ENCODE assay signal across 7 mouse cellular contexts in genomic region chr19:27429745-27430251, GRCm38 (mm10). TPM values are rescaled to one million over a fixed set of nuclear protein-coding genes. Genes with fewer than 3 reads are reported as not detected.
DNase-seq lines count a peak whose midpoint lies in the region; ATAC-seq and TF ChIP-seq lines count a peak whose summit lies in the region.

Pum3 (minus strand) TSS chr19:27429825.

- peak within 1 kb of the TSS; percentile 82 for H3K9ac ChIP-seq in intestine, postnatal 0 days (ENCODE audit: low read depth, low read length)
- H3K9ac ChIP-seq in midbrain, embryonic 12.5 days (replicated peaks): peak within 1 kb of the TSS; percentile 71

- TF ChIP-seq POLR2A in small intestine, adult 2 months (IDR thresholded peaks at IDR 0.05; ENCODE audit: low read depth, low read length): peak; percentile 73

- peak within 1 kb of the TSS; percentile 89 for H3K27ac ChIP-seq in embryonic facial prominence, embryonic 10.5 days (replicated peaks)
- H3K27ac ChIP-seq in intestine, postnatal 0 days (ENCODE audit: low read depth, low read length): peak within 1 kb of the TSS; percentile 82
- H3K27ac ChIP-seq in midbrain, embryonic 12.5 days (replicated peaks): peak within 1 kb of the TSS; percentile 74
- peak within 1 kb of the TSS; percentile 66 for H3K27ac ChIP-seq in small intestine, adult 2 months (ENCODE audit: insufficient read depth, low read depth, low read length)

- no peaks in the 10 kb centered on the region for H3K27me3 ChIP-seq in embryonic facial prominence, embryonic 10.5 days (replicated peaks; ENCODE audit: low read depth, poor library complexity, severe bottlenecking)
- H3K27me3 ChIP-seq in intestine, postnatal 0 days (replicated peaks; ENCODE audit: control insufficient read depth, insufficient read depth, low read length): no peaks in the 10 kb centered on the region
- no peaks in the 10 kb centered on the region; the same call in 1 of the 2 replicates for H3K27me3 ChIP-seq in midbrain, embryonic 12.5 days
- H3K27me3 ChIP-seq in small intestine, adult 2 months (ENCODE audit: control insufficient read depth, insufficient read depth, low read length): no peaks in the 10 kb centered on the region

- H3K36me3 ChIP-seq in embryonic facial prominence, embryonic 10.5 days (replicated peaks): peaks cover 16% of the 10 kb centered on the region
- H3K36me3 ChIP-seq in intestine, postnatal 0 days (ENCODE audit: control insufficient read depth, insufficient read depth): peaks cover 12% of the 10 kb centered on the region
- peaks cover 9% of the 10 kb centered on the region for H3K36me3 ChIP-seq in midbrain, embryonic 12.5 days
- H3K36me3 ChIP-seq in small intestine, adult 2 months (ENCODE audit: control insufficient read depth, insufficient read depth, low read length): peaks cover 8% of the 10 kb centered on the region

- no peaks in the 10 kb centered on the region for H3K9me3 ChIP-seq in embryonic facial prominence, embryonic 10.5 days
- H3K9me3 ChIP-seq in intestine, postnatal 0 days (ENCODE audit: control insufficient read depth): no peaks in the 10 kb centered on the region
- H3K9me3 ChIP-seq in midbrain, embryonic 12.5 days: no peaks in the 10 kb centered on the region

- peak; percentile 96 for DNase-seq in adrenal gland, postnatal 10 days
- DNase-seq in embryonic facial prominence, embryonic 10.5 days (ENCODE audit: low spot score): peak; percentile 95
- DNase-seq in gonadal fat pad, adult 2 months (ENCODE audit: low read depth): peak; percentile 93
- peak; percentile 97 for DNase-seq in left cerebral cortex, postnatal 4 days

- intact Hi-C loops in left cerebral cortex, postnatal 4 days (cut with DNase I): no loop called here

- peaks cover 23% of the 10 kb centered on the region for H3K4me1 ChIP-seq in embryonic facial prominence, embryonic 10.5 days
- H3K4me1 ChIP-seq in intestine, postnatal 0 days (replicated peaks; ENCODE audit: control insufficient read depth, insufficient read depth, low read length): 0 out of 2 replicates have a peak, but pooled peaks cover 4% of the 10 kb centered on the region
- H3K4me1 ChIP-seq in midbrain, embryonic 12.5 days: peaks cover 23% of the 10 kb centered on the region
- 0 out of 2 replicates have a peak, but pooled peaks cover 2% of the 10 kb centered on the region for H3K4me1 ChIP-seq in small intestine, adult 2 months (ENCODE audit: control insufficient read depth, insufficient read depth, insufficient read length, low read length)

- H3K4me2 ChIP-seq in intestine, postnatal 0 days (replicated peaks; ENCODE audit: low read depth): peak within 1 kb of the TSS; percentile 84
- H3K4me2 ChIP-seq in midbrain, embryonic 12.5 days (replicated peaks): peak within 1 kb of the TSS; percentile 89

- WGBS in embryonic facial prominence, embryonic 10.5 days: under 1% methylated on average over 40 of the region's 40 CpGs
- under 1% methylated on average over 40 of the region's 40 CpGs for WGBS in intestine, postnatal 0 days
- under 1% methylated on average over 40 of the region's 40 CpGs for WGBS in midbrain, embryonic 12.5 days
- WGBS in small intestine, adult 2 months: under 1% methylated on average over 40 of the region's 40 CpGs

- TF ChIP-seq CTCF in intestine, postnatal 0 days (IDR thresholded peaks at IDR 0.05; ENCODE audit: low read depth): no peak
- no peak for TF ChIP-seq CTCF in small intestine, adult 2 months (IDR thresholded peaks at IDR 0.05; ENCODE audit: extremely low read depth, insufficient read length, insufficient replicate concordance, low read depth, low read length)

- ATAC-seq in intestine, postnatal 0 days: peak; percentile 99
- peak; percentile 98 for ATAC-seq in midbrain, embryonic 12.5 days (ENCODE audit: low FRiP score, low read depth)

- peak within 1 kb of the TSS; percentile 89 for H3K4me3 ChIP-seq in embryonic facial prominence, embryonic 10.5 days
- H3K4me3 ChIP-seq in intestine, postnatal 0 days (ENCODE audit: low read depth, low read length): peak within 1 kb of the TSS; percentile 94
- H3K4me3 ChIP-seq in midbrain, embryonic 12.5 days: peak within 1 kb of the TSS; percentile 75
- peak within 1 kb of the TSS; percentile 79 for H3K4me3 ChIP-seq in small intestine, adult 2 months (ENCODE audit: low read depth, low read length)

RNA-seq across cellular contexts. Expression of gene Pum3, which starts in this region (rescaled TPM):
- 10 to 100 TPM; 79.5 to 80.5 TPM for total RNA-seq in adrenal gland, postnatal 10 days (2021)
- 94.1 and 94.9 TPM in 2 replicates for polyA plus RNA-seq in embryonic facial prominence, embryonic 10.5 days (2016; fragmentation: Nextera tagmentation; extraction: Ambion mirVana)
- polyA plus RNA-seq in gonadal fat pad, adult 2 months (2012; rRNA removed): 10.7 and 16.7 TPM in 2 replicates
- 34.4 and 37.9 TPM in 2 replicates for polyA plus RNA-seq in intestine, postnatal 0 days (2015; fragmentation: Nextera tagmentation; extraction: Ambion mirVana)
- 100 to 1,000 TPM; 103 to 121 TPM for total RNA-seq in left cerebral cortex, postnatal 4 days (2021)
- polyA plus RNA-seq in midbrain, embryonic 12.5 days (2016; fragmentation: Nextera tagmentation; extraction: Ambion mirVana): 84.0 and 90.2 TPM in 2 replicates
- 2.9 and 8.0 TPM in 2 replicates for polyA plus RNA-seq in small intestine, adult 2 months (2012; rRNA removed)

Comparison
In these comparisons a context has a peak if more than half of its experiments do, and no peak if none do; other contexts are left out.
1. Peak in every context shown above with its lines: DNase-seq, ATAC-seq, H3K4me3 ChIP-seq and H3K27ac ChIP-seq.